Mouse (Mus musculus) liver, embryonic 14.5 days (tissue): ENCODE measurements around the gene St6galnac3.

ENCODE experiments used
- CTCF ChIP-seq: IDR thresholded peaks from 2 replicates; pipeline ENCODE4 v1.5.1; 2016; ENCODE audit warnings: antibody characterized with exemption, low read depth, control low read depth
- EP300 ChIP-seq: IDR thresholded peaks from 2 replicates; pipeline ENCODE4 v1.6.1; 2016; ENCODE audit warnings: antibody characterized with exemption, low read depth

GRCm38 (mm10) chr3:153560897-153561296 lies 164.1 kb downstream of the St6galnac3 start:
- TF ChIP-seq CTCF, result no peak
- no peak for TF ChIP-seq EP300
